Mouse (Mus musculus): ENCODE results near the gene Kmt2a.
"Not testable (repeated sequence)": the region's sequence is repeated elsewhere in the genome, so short reads cannot be mapped to it uniquely, and the experiment has no call there.

Kmt2a gene

GRCm38 (mm10) chr9:44819920-44820827, 60.9 kb downstream of the Kmt2a start:
- DNase-seq (ENCODE audit: low read depth, low spot score) = no peak

GRCm38 (mm10) chr9:44817522-44817921, 63.6 kb downstream of the Kmt2a start:
- DNase-seq (ENCODE audit: low read depth, low spot score) = no peak

GRCm38 (mm10) chr9:44814179-44814578, 66.9 kb downstream of the Kmt2a start:
- DNase-seq (ENCODE audit: low read depth, low spot score) = no peak

GRCm38 (mm10) chr9:44810316-44810715, 70.8 kb downstream of the Kmt2a start:
- no peak for DNase-seq (ENCODE audit: low read depth, low spot score)

- DNase-seq (ENCODE audit: low read depth, low spot score) = no peak
These were observed 73.3 kb downstream of the Kmt2a start for GRCm38 (mm10) chr9:44807778-44808177.

GRCm38 (mm10) chr9:44807141-44807540, 74.0 kb downstream of the Kmt2a start:
- no peak for DNase-seq (ENCODE audit: low read depth, low spot score)

GRCm38 (mm10) chr9:44805536-44805935, 75.6 kb downstream of the Kmt2a start:
- DNase-seq (ENCODE audit: low read depth, low spot score) = no peak

- DNase-seq (ENCODE audit: low read depth, low spot score) = no peak
These were observed 76.4 kb downstream of the Kmt2a start for GRCm38 (mm10) chr9:44804678-44805077.

- no peak for DNase-seq (ENCODE audit: low read depth, low spot score)
These were observed 78.2 kb downstream of the Kmt2a start, which contains the start of gene Ttc36 for GRCm38 (mm10) chr9:44802808-44803450. Gene Ttc36, minus strand, starts transcription at chr9:44803072.

- no peak for DNase-seq (ENCODE audit: low read depth, low spot score)
These were observed 79.4 kb downstream of the Kmt2a start for GRCm38 (mm10) chr9:44801669-44802068.

GRCm38 (mm10) chr9:44799958-44800324, 81.2 kb downstream of the Kmt2a start:
- no peak for DNase-seq (ENCODE audit: low read depth, low spot score)

- peak; percentile 67 for DNase-seq (ENCODE audit: low read depth, low spot score)
These were observed 81.8 kb downstream of the Kmt2a start, which contains the start of gene Tmem25 for GRCm38 (mm10) chr9:44799102-44799957. Gene Tmem25, minus strand, starts transcription at chr9:44799307.

GRCm38 (mm10) chr9:44798298-44798697, 82.8 kb downstream of the Kmt2a start:
- no peak for DNase-seq (ENCODE audit: low read depth, low spot score)

- DNase-seq (ENCODE audit: low read depth, low spot score) = no peak
These were observed 88.3 kb downstream of the Kmt2a start for GRCm38 (mm10) chr9:44792842-44793241.

GRCm38 (mm10) chr9:44772750-44773651, 108.1 kb downstream of the Kmt2a start:
- DNase-seq (ENCODE audit: low read depth, low spot score) = peak; percentile 89

GRCm38 (mm10) chr9:44772392-44772749, 108.7 kb downstream of the Kmt2a start:
- DNase-seq (ENCODE audit: low read depth, low spot score) = no peak

- DNase-seq (ENCODE audit: low read depth, low spot score) = no peak
These were observed 109.7 kb downstream of the Kmt2a start for GRCm38 (mm10) chr9:44771376-44771775.

- not testable (repeated sequence) for DNase-seq (ENCODE audit: low read depth, low spot score)
These were observed 113.1 kb downstream of the Kmt2a start for GRCm38 (mm10) chr9:44768029-44768394.

- DNase-seq (ENCODE audit: low read depth, low spot score) = peak; percentile 82
These were observed 113.7 kb downstream of the Kmt2a start, which contains the start of the genes Arcn1 and Ift46 for GRCm38 (mm10) chr9:44767101-44768028. Gene Arcn1, minus strand, starts transcription at chr9:44767845. Gene Ift46, plus strand, starts transcription at chr9:44767908.

GRCm38 (mm10) chr9:44760873-44761272, 120.2 kb downstream of the Kmt2a start:
- no peak for DNase-seq (ENCODE audit: low read depth, low spot score)

Measured in brain, embryonic 18.5 days (tissue).